Mouse (Mus musculus): Measurements from ENCODE around the gene Plcb3.
"Not testable (repeated sequence)": the region's sequence is repeated elsewhere in the genome, so short reads cannot be mapped to it uniquely, and the experiment has no call there.

Plcb3 gene

GRCm38 (mm10) chr19:6991166-6991565 is 14.9 kb upstream of the Plcb3 start:
- ATAC-seq (ENCODE audit: low TSS enrichment), result not testable (repeated sequence)

DNA sequence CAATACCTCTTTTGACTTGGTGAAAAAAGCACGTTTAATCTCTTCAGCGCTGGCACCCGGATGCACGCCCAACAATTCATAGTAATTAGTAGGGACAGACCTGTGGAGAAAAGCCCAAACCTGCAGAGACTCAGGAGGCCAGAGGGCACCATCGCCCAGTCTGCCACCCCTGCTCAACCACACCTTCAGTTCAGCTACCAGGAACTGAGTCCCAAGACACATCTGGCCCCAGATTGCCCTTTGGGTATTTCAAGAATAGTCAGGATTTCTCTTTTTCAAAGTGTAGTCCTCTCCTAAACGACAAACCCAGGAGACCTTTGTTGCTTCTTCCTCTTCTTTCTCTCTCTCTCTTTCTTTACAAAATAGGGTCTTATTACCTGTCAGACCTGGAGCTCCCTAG is 14.4 kb upstream of the Plcb3 start:
- ATAC-seq (ENCODE audit: low TSS enrichment), result no peak

GRCm38 (mm10) chr19:6989251-6989650 is 13.0 kb upstream of the Plcb3 start:
- no peak for ATAC-seq (ENCODE audit: low TSS enrichment)

GRCm38 (mm10) chr19:6987904-6988285 is 11.6 kb upstream of the Plcb3 start:
- no peak for ATAC-seq (ENCODE audit: low TSS enrichment)

DNA sequence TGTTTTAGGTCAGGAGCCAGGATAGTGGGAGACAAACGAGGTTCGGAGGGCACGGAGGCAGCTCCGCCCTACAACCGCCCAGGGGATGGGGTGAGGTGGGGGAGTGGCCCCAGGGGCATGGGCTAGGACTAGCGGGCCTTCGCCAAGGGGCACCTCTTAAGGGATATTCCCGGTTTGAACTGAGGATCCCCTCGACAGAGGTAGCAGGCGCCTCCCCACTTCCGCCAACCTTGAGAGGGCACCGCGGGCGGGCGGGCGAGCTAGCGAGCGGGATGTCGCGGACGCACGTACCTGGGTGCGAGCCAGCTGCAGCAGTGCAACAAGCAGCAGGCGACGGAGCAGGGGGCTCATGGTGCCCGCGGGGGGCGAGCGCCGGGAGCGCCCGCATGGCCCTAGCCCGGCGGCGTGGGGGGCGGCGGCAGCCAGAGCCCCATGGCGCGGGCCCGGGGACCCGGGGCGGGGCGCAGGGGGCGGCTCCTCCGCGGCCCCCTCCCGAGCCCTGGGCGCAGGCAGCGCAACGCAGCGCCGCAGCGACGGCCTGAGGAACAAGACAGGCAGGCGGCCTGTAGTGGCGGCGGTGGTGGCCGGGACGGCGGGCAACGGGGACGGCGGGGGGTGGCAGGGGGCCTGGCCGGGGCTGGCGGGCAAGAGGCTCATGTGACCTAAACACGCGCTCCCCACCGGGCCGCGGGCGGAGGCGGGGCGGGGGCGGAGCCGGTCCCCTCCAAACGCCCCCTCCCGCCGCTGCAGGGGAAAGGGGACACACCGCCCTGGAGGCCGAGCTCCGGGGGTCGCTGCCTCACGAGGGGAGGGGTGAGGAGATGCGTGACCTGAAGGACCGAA is 11.0 kb upstream of the Plcb3 start, which contains the start of gene Vegfb:
TSS of gene Vegfb (minus strand) at position 591 of the 843 bp plus-strand sequence.
- ATAC-seq (ENCODE audit: low TSS enrichment), result peak; percentile 18; the same call in 1 of the 2 replicates

DNA sequence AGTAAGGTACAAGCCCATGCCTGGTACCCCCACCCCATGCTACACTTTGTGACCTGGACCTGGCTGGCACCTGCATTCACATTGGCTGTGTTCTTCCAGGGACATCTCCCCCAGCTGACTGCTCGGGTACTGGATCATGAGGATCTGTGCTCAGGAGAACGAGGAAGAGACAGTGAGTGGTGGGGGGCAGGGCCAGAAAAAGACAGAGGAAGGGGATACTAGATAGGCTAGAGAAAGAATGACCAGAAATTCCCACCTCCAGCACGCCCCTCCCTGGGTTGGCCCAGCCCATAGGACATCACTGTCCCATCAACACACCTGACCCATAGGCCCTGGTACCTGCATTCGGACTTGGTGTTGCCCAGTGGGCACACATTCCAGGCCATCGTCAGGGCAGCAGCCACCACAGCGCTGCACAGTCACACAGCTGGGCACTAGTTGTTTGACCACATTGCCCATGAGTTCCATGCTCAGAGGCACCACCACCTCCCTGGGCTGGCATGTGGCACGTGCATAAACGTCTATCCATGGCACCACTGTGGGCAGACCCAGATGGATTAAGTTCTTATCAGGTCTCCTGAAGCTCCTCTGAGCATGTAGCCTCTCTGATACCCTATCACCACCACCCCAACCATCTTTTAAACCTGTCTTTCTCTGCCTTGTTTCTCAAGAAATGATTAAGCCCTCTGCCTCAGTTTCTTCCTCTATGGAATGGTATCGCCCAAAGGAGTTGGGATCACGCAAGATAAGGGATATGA is 9.9 kb upstream of the Plcb3 start:
- no peak for ATAC-seq (ENCODE audit: low TSS enrichment)

DNA sequence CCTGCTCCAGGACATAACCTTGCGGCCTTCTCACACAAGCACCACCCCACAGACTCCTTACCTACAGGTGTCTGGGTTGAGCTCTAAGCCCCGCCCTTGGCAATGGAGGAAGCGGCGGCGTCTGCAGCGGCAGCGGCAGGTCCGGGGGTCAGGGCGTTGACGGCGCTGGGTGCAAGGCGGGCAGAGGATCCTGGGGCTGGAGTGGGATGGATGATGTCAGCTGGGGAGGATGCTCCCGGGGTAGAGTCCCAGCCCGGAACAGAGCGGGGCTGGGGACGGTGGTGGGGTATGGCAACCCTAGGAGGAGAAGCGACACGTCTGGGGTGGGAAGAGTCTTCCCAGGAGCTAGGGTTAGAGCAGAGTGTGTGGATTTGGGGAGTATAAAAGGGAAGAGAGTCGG is 9.0 kb upstream of the Plcb3 start:
- no peak for ATAC-seq (ENCODE audit: low TSS enrichment)

GRCm38 (mm10) chr19:6983621-6984020 is 7.4 kb upstream of the Plcb3 start:
- no peak for ATAC-seq (ENCODE audit: low TSS enrichment)

GRCm38 (mm10) chr19:6981465-6981864 is 5.2 kb upstream of the Plcb3 start:
- ATAC-seq (ENCODE audit: low TSS enrichment), result no peak

DNA sequence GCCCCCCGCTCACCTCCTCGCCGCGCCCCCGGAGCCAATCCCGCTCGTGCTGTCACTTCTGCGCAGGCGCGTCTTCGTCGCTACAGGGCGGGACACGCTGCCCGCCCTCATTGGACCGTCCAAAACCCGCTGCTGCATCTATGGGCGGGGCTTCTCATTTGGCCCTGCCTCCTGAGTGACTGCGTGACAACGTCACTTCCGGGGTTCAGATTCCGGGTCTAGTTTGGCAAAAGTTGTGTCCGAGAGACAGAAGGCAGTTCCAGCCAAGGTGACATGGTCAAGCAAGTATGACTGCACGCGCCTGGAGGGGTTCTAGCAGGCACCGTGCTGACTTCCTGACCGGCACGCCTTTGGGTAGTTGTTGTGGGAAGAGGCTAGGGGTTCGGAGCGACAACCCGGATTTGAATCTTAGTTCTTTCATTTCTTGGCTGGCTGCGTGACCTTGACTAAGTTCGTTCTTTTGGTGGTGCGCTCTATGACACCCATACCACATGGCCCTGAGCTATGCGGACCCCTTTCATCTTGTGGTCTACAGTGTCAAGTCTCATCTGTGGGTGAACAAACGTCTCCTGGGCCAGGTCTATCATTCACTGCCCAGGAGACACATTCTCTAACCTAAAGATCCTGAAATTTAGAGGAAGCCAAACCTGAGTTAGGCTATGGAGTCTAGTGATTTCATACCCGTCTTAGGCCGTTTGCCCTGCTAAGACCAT is 4.3 kb upstream of the Plcb3 start, which contains the start of gene Fkbp2:
TSS of gene Fkbp2 (minus strand) at position 121 of the 713 bp plus-strand sequence.
- ATAC-seq (ENCODE audit: low TSS enrichment), result peak; percentile 63

GRCm38 (mm10) chr19:6979486-6980380 is 3.5 kb upstream of the Plcb3 start:
- peak; percentile 79 for ATAC-seq (ENCODE audit: low TSS enrichment)

DNA sequence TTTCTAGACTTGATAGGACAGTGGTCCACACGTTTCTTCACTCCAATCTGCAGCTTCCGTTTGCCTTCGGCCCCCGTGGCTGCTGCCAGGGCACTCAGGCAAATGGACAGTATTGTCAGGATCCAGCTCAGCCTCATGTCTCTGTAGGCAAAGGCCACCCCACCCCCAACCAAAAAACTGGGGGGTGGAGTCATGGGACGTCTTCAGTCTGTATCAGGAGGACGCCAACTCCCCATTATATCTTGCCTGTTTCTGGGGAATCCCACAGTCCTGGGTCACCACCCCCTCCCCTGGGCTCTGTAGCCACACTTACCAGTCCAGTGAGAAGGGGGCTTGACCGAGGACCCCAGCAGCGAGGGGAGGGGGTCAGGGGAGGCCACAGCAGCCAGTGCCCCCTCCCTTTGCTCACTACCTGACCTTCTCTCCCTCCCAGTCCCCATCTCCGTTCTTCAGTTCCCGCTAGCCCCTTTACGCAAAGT is 2.8 kb upstream of the Plcb3 start:
- no peak for ATAC-seq (ENCODE audit: low TSS enrichment)

DNA sequence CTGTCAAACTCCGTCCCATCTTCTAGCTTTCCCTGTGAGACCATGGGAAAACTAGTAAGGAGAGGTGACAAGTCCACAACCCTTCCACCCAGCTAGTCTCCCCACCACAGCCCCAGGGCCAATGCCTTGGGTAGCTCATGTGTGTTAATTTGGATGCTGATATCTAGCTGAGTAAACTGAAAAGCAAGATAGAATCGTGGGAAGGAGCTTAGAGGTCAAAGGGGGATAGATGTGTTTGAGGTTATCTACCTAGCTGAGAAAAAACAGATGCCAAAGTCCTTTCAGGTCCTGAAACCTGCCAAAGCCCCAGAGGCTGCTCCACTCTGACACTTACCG is 2.3 kb upstream of the Plcb3 start:
- ATAC-seq (ENCODE audit: low TSS enrichment), result no peak

GRCm38 (mm10) chr19:6977759-6978638 is 1.7 kb upstream of the Plcb3 start:
- ATAC-seq (ENCODE audit: low TSS enrichment), result no peak

- ATAC-seq (ENCODE audit: low TSS enrichment), result peak; percentile 42; the same call in 1 of the 2 replicates
These were observed 1.8 kb downstream of the Plcb3 start, which contains the start of gene Ppp1r14b for GRCm38 (mm10) chr19:6974211-6975205. Gene Ppp1r14b, plus strand, starts transcription at chr19:6974968.

GRCm38 (mm10) chr19:6973581-6974190 is 2.6 kb downstream of the Plcb3 start:
- no peak for ATAC-seq (ENCODE audit: low TSS enrichment)

- ATAC-seq (ENCODE audit: low TSS enrichment), result no peak
These were observed 3.9 kb downstream of the Plcb3 start for GRCm38 (mm10) chr19:6972247-6972917.

GRCm38 (mm10) chr19:6971644-6972043 is 4.6 kb downstream of the Plcb3 start:
- no peak for ATAC-seq (ENCODE audit: low TSS enrichment)
